Mouse (Mus musculus) cerebellum, adult (tissue): ENCODE data around the gene Ppp1r32.

Source experiments
- ATAC-seq: cut with Nextera tagmentation; 2 replicates; pipeline ENCODE4 v1.9.2; 2017; ENCODE audit warnings: mild to moderate bottlenecking, moderate library complexity, mixed read lengths; ENCODE audit not compliant: insufficient number of reproducible peaks, low FRiP score, low TSS enrichment

Gene Ppp1r32

GRCm38 (mm10) chr19:10482703-10483102 lies at the start of gene Ppp1r32:
TSS of gene Ppp1r32 (minus strand) at chr19:10482928.
- ATAC-seq, result no peak

GRCm38 (mm10) chr19:10530082-10530481 lies 47.4 kb upstream of the Ppp1r32 start:
- no peak for ATAC-seq

- ATAC-seq, result 0 out of 2 replicates have a peak, but pooled peaks have one; percentile 16
These were observed 43.2 kb upstream of the Ppp1r32 start, which contains the start of gene Sdhaf2 for GRCm38 (mm10) chr19:10525910-10526309. TSS of gene Sdhaf2 (minus strand) at chr19:10526142.

GRCm38 (mm10) chr19:10525106-10525901 lies 42.6 kb upstream of the Ppp1r32 start, which contains the start of gene Cpsf7:
TSS of gene Cpsf7 (plus strand) at chr19:10525266.
- peak; percentile 93 for ATAC-seq

GRCm38 (mm10) chr19:10524784-10525105 lies 42.0 kb upstream of the Ppp1r32 start:
- no peak for ATAC-seq

- ATAC-seq, result no peak
These were observed 40.9 kb upstream of the Ppp1r32 start for GRCm38 (mm10) chr19:10523483-10524080.

- no peak for ATAC-seq
These were observed 39.2 kb upstream of the Ppp1r32 start for GRCm38 (mm10) chr19:10521926-10522325.

- no peak for ATAC-seq
These were observed 37.6 kb upstream of the Ppp1r32 start for GRCm38 (mm10) chr19:10520355-10520754.

GRCm38 (mm10) chr19:10510759-10511330 lies 28.1 kb upstream of the Ppp1r32 start:
- ATAC-seq, result no peak

GRCm38 (mm10) chr19:10502571-10502970 lies 19.8 kb upstream of the Ppp1r32 start:
- no peak for ATAC-seq

GRCm38 (mm10) chr19:10500581-10500980 lies 17.9 kb upstream of the Ppp1r32 start:
- no peak for ATAC-seq

- ATAC-seq, result no peak
These were observed 14.9 kb upstream of the Ppp1r32 start for GRCm38 (mm10) chr19:10497512-10498160.

GRCm38 (mm10) chr19:10496976-10497375 lies 14.2 kb upstream of the Ppp1r32 start:
- ATAC-seq, result no peak

- ATAC-seq, result no peak
These were observed 12.9 kb upstream of the Ppp1r32 start for GRCm38 (mm10) chr19:10495670-10496069.

- peak; percentile 58; the same call in 1 of the 2 replicates for ATAC-seq
These were observed 3.6 kb upstream of the Ppp1r32 start for GRCm38 (mm10) chr19:10486264-10486738.

- ATAC-seq, result no peak
These were observed 3.2 kb downstream of the Ppp1r32 start for GRCm38 (mm10) chr19:10479541-10479940.

- no peak for ATAC-seq
These were observed 8.9 kb downstream of the Ppp1r32 start for GRCm38 (mm10) chr19:10473779-10474178.

- no peak for ATAC-seq
These were observed 9.8 kb downstream of the Ppp1r32 start for GRCm38 (mm10) chr19:10472958-10473357.

- no peak for ATAC-seq
These were observed 13.5 kb downstream of the Ppp1r32 start for GRCm38 (mm10) chr19:10469171-10469658.

- no peak for ATAC-seq
These were observed 18.3 kb downstream of the Ppp1r32 start for GRCm38 (mm10) chr19:10464427-10464826.

- no peak for ATAC-seq
These were observed 21.1 kb downstream of the Ppp1r32 start for GRCm38 (mm10) chr19:10461584-10461983.
